Mouse (Mus musculus): ENCODE results near the gene Nrbf2. TPM values are rescaled to one million over a fixed set of nuclear protein-coding genes. Genes with fewer than 3 reads are reported as not detected.

Gene Nrbf2
- 46.7 and 98.6 TPM in 2 replicates for polyA plus RNA-seq (2012; ENCODE audit: low replicate concordance)

GRCm38 (mm10) chr10:67285176-67285814 lies at the start of gene Nrbf2:
Nrbf2 (minus strand) TSS chr10:67285305.

Other genes with a start within 250 kb of the Nrbf2 start
- gene Jmjd1c, start 189.2 kb downstream of the Nrbf2 start, polyA plus RNA-seq (2012; ENCODE audit: low replicate concordance): 13.2 and 19.0 TPM in 2 replicates
- gene Reep3, start 188.4 kb downstream of the Nrbf2 start, polyA plus RNA-seq (2012; ENCODE audit: low replicate concordance): 3.4 and 5.3 TPM in 2 replicates

Data from hematopoietic multipotent progenitor cell, adult 10-12 weeks (in vitro differentiated cells).